Mouse (Mus musculus) small intestine, adult 2 months (tissue): ENCODE results near the gene Tef.

ENCODE experiments used
- CTCF ChIP-seq: fragments of 200-500 bp; IDR thresholded peaks from 2 replicates; pipeline ENCODE4 v1.5.1; 2012; ENCODE audit warnings: low read depth, mild to moderate bottlenecking, control low read depth, inconsistent platforms, low read length, moderate library complexity, mixed read lengths; ENCODE audit not compliant: insufficient replicate concordance, insufficient read length; ENCODE audit errors: extremely low read depth
- POLR2A ChIP-seq: fragments of 200-500 bp; IDR thresholded peaks from 2 replicates; pipeline ENCODE4 v1.6.1; 2012; ENCODE audit warnings: low read depth, mild to moderate bottlenecking, control low read depth, inconsistent platforms, low read length, moderate library complexity

- TF ChIP-seq POLR2A: no peak
- TF ChIP-seq CTCF: no peak
These were observed 37.6 kb upstream of the Tef start for GRCm38 (mm10) chr15:81764573-81764972.
